Mouse (Mus musculus): ENCODE measurements at regions not wholly inside any gene's neighbourhood (a gene's known extent, or its start where the extent isn't known, plus 50 kb on each side); places are given as distances from the start of the nearest gene placed in this dataset.

- no peak for DNase-seq (ENCODE audit: low spot score in 2 of 2)
These were observed 70.6 kb upstream of the Tspan2 start for GRCm38 (mm10) chr3:102663711-102664110.

DNA sequence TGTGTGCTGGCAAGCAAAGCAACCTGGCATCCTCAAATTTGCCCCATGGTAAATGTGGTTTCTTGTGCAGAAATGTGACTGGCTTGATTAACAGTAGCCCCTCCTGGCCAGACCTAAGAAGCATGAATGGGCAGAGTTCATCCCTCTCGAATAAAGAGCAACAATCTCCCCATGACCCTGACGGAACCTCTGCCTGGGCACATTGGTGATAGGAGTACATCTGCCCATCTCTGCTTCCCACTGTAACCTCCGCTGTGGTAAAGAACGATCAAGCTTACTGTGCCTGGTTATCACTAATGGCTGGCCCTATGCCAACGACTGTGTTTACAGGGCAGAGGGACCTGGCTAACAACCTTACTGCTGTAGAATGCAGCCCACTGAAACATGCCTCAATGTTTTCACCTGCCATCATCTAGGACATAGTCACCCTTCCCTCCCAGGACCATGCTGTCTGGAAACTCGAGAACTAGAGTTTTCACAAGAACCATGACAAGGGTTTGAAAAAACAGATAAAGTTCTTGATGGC lies 69.6 kb upstream of the Tspan2 start:
- DNase-seq (ENCODE audit: low spot score in 2 of 2) = no peak

DNA sequence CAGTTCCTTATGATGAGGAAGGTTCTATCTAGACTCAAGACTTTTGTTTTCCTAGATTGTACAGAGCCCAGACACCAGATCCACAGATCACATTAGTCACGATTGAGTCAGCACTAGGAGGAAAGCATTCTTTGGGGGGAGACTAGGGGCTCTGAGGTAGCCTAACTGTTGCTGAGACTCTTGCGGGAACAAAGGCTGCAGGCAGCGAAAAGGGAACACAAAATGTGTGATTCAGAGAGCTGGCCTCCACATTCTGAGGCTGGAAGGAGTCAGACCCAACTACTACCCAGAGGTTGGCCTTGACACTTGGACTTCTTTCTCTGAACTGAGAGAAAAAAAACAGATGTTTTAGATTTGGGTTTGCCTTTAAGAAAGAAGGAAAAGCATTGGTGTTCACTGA lies 66.5 kb upstream of the Tspan2 start:
- DNase-seq (ENCODE audit: low spot score in 2 of 2) = no peak

- DNase-seq (ENCODE audit: low spot score in 2 of 2) = no peak
These were observed 65.8 kb upstream of the Tspan2 start for GRCm38 (mm10) chr3:102668556-102668955.

GRCm38 (mm10) chr3:102669951-102670350 lies 64.4 kb upstream of the Tspan2 start:
- DNase-seq (ENCODE audit: low spot score in 2 of 2) = no peak

- no peak for DNase-seq (ENCODE audit: low spot score in 2 of 2)
These were observed 63.8 kb upstream of the Tspan2 start for GRCm38 (mm10) chr3:102670557-102670956.

DNA sequence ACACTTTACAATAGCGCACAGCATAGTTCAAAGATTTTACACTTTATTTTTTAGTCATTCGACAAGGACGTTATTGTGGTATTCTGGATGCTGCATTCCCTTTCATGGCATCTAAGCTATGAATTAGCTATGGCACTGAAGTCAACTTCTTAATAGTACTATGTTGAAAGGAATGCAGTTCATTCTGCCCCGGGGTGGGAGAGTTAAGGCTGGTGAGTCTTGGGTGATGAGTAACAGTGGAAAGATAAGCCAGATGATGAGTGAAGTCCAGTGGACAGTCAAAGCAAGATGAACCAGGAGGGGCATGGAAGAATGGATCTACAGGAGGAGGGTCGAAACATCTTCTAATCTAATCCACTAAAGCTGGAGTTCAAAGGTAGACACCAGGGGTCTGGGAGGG lies 63.4 kb upstream of the Tspan2 start:
- no peak for DNase-seq (ENCODE audit: low spot score in 2 of 2)

DNA sequence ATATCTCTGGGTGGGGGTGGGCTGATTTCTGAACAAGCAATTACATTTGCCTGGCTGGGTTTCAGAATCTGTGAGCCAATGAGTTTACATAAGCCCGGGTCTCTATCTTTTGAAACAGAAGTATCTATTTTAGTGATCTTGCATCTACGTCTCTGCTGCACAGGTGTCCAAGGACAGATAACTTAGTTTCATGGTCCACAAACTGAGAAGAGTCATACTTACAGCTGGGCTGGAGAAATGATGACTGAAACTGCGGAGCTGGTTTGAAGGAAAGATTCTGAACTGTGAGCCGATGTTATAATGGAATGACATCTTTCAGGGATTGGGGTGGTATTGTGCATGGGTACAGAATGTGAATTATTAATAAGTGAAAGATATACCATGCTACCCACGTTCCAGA lies 60.8 kb upstream of the Tspan2 start:
- DNase-seq (ENCODE audit: low spot score in 2 of 2) = no peak

DNA sequence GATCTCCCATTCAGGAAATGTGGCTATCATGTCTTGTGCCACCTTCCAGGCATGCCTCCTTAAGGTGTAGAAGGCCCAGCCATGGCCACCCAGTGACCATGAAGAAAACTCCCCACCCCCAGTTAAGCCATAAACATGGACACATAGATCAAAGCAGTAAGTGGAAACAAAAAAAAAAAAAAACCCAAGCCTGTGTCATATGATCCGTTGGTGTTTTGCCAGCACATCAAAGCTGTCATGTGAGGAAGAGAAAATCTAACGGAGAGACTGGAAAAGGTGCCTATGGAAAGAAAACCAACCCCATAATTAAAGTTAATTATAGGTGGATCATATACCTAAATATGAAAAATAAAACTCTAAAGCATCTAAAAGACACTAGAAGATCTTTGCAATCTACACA lies 60.3 kb upstream of the Tspan2 start:
- no peak for DNase-seq (ENCODE audit: low spot score in 2 of 2)

DNA sequence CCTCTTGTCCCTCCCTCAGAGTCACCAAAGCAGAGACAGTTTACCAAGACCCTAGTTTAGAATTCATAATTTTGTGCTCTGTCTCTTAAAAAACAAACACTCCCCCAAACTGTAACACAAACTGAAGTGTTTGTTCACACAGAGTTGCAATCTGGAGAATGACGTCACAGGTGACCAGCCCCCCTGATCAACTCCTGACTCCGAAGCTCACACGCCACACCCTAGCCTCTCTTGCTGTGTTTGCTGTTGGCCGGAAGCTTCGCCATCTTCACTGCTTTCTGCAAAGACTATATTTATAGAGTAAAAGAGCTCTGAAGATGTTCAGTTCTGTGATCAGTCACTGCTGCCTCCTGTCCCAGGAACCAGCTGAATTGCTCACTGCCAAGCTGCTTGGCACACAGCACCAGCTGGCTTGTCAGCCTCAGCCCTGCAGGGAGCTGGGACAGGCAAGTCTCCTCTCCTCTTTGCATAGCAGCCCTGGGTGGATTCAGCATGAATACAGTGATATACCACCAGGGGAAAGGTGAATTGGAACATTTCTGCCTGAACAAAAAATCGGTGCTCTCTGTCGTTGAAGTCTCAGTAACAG lies 57.3 kb upstream of the Tspan2 start:
- peak; percentile 79 to 80 for DNase-seq (ENCODE audit: low spot score in 2 of 2)

GRCm38 (mm10) chr3:102678516-102678915 lies 55.8 kb upstream of the Tspan2 start:
- DNase-seq (ENCODE audit: low spot score in 2 of 2) = no peak

GRCm38 (mm10) chr3:102682424-102682823 lies 51.9 kb upstream of the Tspan2 start:
- no peak for DNase-seq (ENCODE audit: low spot score in 2 of 2)

DNA sequence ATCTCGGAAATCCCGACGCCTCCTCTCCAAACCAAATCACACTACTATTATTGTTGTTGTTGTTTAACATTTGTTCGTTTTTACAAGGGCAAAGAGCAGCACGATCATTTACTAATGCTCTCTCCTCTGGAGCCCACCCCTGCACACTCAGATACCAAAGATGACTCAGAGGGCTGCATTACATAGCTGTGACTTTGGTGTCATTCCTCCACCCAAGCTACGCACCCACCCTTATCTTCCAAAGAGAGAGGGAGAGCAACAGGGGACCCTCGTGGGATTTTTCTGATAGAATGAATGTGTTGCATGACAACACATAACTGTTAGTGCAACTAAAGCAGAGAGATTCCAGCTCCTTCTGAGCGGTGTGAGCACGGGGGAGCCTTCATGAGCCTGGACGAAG lies 50.8 kb upstream of the Tspan2 start:
- no peak for DNase-seq (ENCODE audit: low spot score in 2 of 2)
